Mouse (Mus musculus) ES-E14 (cell line): Measurements from ENCODE around the gene Bak1.

ENCODE experiments used
- CHD2 ChIP-seq: IDR thresholded peaks from 2 replicates; pipeline ENCODE4 v1.6.1; 2014; ENCODE audit warnings: mild to moderate bottlenecking, low read depth, low read length, inconsistent platforms
- HCFC1 ChIP-seq: IDR thresholded peaks from 2 replicates; pipeline ENCODE4 v1.6.1; 2012; ENCODE audit warnings: low read length, inconsistent platforms, borderline replicate concordance; ENCODE audit not compliant: insufficient read depth
- MAFK ChIP-seq: IDR thresholded peaks from 2 replicates; pipeline ENCODE4 v1.6.1; 2014; ENCODE audit warnings: mild to moderate bottlenecking, low read depth, low read length, inconsistent platforms; ENCODE audit not compliant: insufficient read depth
- ZC3H11A ChIP-seq: IDR thresholded peaks from 2 replicates; pipeline ENCODE4 v1.6.1; 2012; ENCODE audit warnings: low read depth, mild to moderate bottlenecking, inconsistent platforms, low read length, borderline replicate concordance
- ZNF384 ChIP-seq: IDR thresholded peaks from 2 replicates; pipeline ENCODE4 v1.6.1; 2012; ENCODE audit warnings: low read depth, low read length, inconsistent platforms

GRCm38 (mm10) chr17:27042840-27043239, 14.0 kb upstream of the Bak1 start:
- no peak for TF ChIP-seq MAFK
- no peak for TF ChIP-seq CHD2
- no peak for TF ChIP-seq HCFC1
- TF ChIP-seq ZNF384, result no peak
- TF ChIP-seq ZC3H11A, result no peak
